Mouse (Mus musculus) kidney, adult 11 months (tissue): Measurements from ENCODE around the gene Scaf1.
A peak's percentile ranks its signal among the peaks of the same experiment; 100 is the strongest.

Experiments
- DNase-seq: peaks from one replicate; pipeline ENCODE4 v3.0.0; 2022

Scaf1 gene

GRCm38 (mm10) chr7:45013366-45014095 is 2.6 kb downstream of the Scaf1 start:
- no peak for DNase-seq

DNA sequence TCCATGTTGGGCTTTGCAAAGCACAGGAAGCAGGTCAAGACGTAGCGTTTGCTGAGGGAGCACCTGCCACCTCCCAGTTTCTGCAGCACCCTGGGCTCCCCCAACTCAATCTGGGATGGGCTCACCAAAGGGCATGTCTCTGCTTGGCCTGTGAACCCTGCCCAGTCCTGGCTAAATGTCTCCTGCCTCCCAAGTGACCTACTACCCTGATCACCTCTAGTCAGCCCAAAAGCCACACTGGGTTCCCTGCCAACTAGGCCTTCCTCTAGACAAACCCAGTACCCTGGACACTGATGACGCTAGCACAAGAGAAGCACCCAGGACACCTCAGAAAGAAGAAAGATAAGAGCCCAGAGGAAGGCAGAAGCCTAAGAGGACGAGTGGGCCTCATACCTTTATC is 3.3 kb downstream of the Scaf1 start:
- no peak for DNase-seq

DNA sequence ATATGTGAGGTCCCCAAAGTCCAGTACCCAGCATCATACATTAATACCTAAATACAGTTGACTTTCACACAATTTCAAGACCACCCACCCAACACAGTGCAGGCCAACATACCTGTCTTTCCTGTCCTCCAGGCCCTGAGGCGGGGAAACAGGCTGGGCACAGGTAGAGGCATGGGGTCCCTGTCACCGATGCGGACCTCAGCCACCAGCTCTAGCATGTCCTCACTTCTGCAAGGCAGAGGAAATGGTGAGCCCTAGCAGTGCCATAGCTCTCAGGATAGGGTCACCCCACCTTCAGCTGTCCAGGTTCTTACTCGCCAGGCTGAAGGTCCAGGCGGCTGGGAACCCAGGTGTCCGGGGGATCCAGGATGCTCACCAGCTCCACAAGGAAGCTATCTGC is 4.2 kb downstream of the Scaf1 start:
- no peak for DNase-seq

DNA sequence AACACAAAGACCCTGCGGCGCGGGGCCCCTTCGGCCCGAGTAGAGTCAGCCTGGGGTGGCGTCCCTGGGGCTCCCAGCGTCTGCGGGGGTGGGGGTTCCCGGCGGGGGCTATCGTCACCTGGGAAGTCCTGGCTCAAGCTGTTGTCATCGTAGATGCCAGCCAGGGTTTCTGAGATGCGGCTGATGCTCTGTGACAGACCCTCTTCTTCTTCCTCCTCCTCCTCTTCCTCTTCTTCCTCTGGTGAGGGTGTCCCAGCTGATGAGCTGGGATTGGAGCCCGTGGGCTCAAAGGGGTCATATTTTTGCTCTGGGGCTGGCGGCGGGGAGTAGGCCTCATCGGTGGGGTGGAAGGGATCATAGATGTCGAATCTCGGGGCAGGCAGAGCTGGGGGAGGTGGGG is 7.8 kb downstream of the Scaf1 start:
- DNase-seq, result no peak

- no peak for DNase-seq
Observed at GRCm38 (mm10) chr7:45007846-45008245, 8.3 kb downstream of the Scaf1 start.

DNA sequence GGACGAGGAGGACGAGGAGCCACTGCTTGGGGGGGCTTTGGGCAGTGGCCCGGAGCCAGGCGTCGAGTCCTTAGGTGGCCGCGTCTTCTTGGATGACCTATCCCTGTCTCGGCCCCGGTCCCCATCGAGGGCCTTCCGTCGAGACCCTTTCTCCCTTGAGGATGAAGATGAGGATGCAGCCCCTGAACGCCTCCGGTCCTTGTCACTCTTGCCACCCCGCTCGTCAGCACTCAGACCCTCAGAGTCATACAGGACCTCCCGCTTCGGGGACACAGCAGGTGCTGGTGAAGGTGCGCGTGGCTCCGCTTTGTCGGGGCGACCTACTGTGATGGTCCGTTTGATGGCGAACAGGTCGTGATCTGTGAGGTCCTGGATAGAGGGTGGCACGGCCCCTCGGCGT is 9.0 kb downstream of the Scaf1 start:
- no peak for DNase-seq

DNA sequence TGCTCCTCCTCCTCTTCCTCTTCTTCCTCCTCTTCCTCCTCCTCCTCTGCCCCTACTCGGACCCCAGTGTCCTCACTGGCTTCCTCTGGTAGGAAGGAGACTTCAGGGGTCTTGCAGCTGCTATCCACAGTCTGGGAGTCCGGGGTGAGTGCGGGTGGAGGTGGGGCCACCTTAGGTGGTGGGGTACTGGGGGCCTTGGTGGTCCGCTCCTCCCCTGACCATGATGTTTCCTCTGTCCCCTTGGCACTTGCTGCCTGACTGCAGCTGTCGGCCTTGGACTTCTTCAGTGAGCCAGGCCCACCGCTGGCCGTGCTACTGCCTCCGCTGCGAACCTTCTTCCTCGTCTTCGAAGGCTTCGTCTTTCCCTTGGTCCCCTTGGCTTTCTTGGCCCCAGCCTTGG is 9.7 kb downstream of the Scaf1 start:
- no peak for DNase-seq

DNA sequence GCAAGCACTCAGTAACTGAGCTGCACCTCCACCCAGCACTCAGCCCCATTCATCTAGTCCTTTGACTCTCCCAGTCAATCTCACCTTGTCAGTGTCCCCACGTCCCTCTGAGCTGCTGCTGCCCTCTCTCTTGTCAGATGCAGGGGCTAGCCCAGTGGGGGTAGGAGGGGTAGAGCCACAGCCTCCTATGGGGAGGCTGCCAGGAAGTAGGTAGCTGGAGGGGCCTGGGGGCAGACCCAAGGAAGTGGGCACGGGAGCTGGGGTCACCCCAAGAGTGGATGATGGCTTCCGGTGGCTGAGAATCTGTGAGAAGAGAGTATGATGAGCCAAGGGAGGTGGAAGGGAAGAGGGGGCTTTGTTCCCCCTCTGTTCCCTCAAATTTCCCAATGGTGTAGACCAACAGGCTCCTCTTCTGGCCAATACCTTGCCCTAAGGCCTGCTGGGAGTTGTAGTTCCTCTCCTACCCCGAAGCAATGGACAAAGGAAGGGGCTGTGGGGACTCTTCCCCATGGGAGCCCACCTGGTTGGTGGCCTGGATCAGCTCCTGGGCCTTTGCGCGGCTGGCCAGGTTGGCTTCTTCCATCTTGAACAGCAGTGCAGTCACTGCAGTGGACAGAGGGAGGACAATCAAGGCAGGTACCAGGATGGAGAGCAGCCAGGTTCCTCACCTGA is 10.7 kb downstream of the Scaf1 start:
- DNase-seq, result no peak

- DNase-seq, result no peak
Observed at GRCm38 (mm10) chr7:45004546-45004945, 11.6 kb downstream of the Scaf1 start.

- DNase-seq, result no peak
Observed at GRCm38 (mm10) chr7:45002440-45002839, 13.7 kb downstream of the Scaf1 start.

DNA sequence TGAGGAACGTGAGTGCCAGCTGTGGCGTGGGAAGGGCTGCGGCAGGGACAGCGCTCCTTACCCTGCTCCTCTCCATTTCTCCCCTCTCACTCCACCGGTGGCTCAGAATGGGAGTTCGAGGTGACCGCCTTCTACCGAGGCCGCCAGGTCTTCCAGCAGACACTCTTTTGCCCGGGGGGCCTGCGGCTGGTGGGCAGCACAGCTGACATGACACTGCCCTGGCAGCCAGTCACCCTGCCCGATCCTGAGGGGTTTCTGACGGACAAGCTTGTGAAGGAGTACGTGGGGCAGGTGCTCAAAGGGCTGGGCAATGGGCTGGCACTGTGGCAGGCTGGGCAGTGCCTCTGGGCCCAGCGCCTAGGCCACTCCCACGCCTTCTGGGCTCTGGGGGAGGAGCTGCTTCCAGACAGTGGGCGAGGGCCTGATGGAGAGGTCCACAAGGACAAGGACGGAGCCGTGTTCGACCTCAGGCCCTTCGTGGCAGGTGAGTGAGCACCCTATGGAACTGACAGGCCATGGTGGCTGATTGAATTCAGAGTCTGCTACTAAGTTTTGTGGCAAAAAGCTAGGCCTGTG is 15.5 kb downstream of the Scaf1 start:
- no peak for DNase-seq

GRCm38 (mm10) chr7:44999753-45000152 is 16.4 kb downstream of the Scaf1 start:
- no peak for DNase-seq

DNA sequence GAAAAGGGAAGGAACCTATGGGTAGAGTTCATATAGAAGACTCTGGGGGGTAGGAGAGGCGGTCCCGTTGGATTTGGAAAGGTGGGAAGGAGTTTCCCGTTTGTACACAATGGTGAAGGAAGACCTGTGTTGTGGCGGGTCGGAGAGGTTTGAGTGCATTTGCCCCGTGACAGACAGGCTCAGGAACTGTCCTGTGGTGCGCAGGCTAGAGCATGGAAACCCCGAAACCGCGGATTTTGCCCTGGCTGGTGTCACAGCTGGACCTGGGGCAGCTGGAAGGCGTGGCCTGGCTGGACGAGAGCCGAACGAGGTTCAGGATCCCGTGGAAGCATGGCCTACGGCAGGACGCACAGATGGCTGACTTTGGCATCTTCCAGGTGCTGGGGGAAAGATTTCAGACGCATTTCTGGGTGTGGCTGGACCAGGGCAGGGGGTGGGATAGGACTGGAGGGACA is 17.6 kb downstream of the Scaf1 start, which contains the start of gene Bcl2l12:
Gene Bcl2l12 (minus strand): TSS at position 212 of the 455 bp plus-strand sequence.
- peak; percentile 77 for DNase-seq

DNA sequence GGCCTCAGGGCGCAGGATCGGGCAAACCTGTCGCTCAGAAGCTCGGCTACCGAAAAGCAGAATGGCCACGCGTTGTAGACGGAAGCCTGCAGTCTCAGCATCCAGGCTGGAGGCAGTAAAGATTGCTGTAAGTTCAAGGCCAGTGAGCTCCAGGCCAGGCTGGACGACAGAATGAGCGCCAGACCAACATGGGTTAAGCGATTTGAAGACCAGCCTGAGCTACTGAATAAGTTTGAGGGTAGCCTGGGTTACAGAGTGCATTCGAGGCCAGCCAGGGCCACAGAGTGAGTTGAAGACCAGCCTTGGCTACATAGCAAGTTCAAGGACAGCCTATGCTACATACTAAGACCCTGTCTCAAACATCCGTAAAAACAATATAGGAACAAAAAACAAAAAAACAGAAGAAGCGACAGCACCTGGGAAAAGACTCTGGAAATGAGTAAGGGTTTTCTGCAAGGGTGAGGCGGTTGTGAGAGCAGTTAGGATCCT is 18.2 kb downstream of the Scaf1 start:
- no peak for DNase-seq

GRCm38 (mm10) chr7:44997231-44997939 is 18.8 kb downstream of the Scaf1 start, which contains the start of gene Irf3:
Gene Irf3, plus strand, starts transcription at chr7:44997648.
- DNase-seq, result peak; percentile 95

- DNase-seq, result no peak
Observed at GRCm38 (mm10) chr7:44996672-44997071, 19.5 kb downstream of the Scaf1 start.

- DNase-seq, result no peak
Observed at GRCm38 (mm10) chr7:44986879-44987718, 29.1 kb downstream of the Scaf1 start.

GRCm38 (mm10) chr7:44986192-44986878 is 29.8 kb downstream of the Scaf1 start, which contains the start of gene Prmt1:
Gene Prmt1, minus strand, starts transcription at chr7:44986568.
- DNase-seq, result peak; percentile 100

- peak; percentile 60 for DNase-seq
Observed at GRCm38 (mm10) chr7:44985595-44986191, 30.5 kb downstream of the Scaf1 start.

DNA sequence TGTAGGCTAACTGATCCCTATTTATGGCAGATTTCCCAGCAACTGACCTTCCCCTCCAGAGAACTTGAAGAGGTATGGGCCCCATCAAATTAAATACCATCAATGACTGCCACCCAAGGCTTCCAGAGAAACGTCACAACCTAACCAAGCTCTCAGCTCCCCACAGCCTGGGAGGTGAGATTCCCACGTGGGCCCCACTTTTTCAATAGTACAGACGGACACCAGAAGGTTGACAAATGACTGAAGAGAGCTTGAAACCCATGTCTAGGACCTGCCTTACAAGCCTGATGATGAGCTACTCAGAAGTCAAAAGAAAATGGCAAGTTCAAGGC is 31.4 kb downstream of the Scaf1 start:
- DNase-seq, result no peak
